Mouse (Mus musculus) skeletal muscle tissue, adult 2 months (tissue): Measurements from ENCODE around the gene Tspan31.

Experiments used
- DNase-seq: peaks from one replicate; pipeline ENCODE4 v3.0.0-alpha.2; 2012; ENCODE audit warnings: low read depth, low spot score

Tspan31 gene

DNA sequence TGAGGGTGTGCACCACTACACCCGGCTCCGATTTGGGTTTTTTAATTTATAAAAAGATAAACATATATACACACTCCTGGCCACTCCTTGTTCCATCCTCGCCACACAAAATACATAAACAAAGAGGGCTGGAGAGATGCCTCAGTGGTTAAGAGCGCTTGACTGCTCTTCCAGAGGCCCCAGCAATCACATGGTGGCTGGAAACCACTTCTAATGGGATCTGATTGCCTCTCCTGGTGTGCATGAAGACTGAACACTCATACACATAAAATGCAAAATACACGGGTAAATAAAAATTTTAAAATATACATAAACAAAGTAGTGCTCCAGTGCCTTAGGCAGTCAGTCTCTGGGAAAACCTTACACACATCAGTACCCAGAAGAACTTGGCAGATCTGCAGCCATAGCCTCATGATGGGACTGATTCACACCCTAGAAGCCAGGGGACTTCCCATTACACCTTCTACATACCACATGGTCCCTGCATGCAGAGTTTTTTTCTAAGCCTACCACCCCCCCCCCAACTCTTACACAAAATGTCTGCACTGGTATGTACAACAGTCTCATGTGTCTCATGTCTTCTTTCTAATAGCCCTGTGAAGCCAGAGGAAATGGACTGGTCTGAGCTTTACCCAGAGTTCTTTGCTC is 27.5 kb downstream of the Tspan31 start:
- no peak for DNase-seq

DNA sequence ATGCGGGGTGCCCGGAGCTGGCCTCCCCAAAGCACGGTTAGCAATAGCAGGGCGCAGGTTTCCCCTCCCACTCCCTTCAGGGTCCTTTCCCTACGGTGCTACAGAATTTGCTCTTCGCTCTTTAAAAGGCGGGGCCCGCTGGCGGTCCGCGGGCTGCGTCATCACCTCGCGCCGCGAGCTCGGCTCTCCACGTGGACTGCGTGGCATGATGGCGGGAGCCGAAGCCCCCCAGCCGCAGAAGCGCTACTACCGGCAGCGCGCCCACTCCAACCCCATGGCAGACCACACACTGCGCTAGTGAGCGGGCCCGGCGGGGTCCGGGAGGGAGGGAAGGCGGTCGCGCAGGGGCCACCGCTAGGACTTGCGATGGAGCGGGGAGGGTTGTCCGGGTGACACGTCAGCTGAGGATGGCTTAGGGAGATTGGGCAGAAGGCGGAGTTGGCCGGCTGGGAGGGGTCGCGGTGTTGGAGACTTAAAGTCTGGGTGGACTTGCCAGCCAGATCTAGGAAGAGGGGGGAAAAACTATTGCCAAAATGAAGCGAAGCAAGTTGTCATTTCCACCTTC is 28.2 kb downstream of the Tspan31 start:
- peak; percentile 81 for DNase-seq

DNA sequence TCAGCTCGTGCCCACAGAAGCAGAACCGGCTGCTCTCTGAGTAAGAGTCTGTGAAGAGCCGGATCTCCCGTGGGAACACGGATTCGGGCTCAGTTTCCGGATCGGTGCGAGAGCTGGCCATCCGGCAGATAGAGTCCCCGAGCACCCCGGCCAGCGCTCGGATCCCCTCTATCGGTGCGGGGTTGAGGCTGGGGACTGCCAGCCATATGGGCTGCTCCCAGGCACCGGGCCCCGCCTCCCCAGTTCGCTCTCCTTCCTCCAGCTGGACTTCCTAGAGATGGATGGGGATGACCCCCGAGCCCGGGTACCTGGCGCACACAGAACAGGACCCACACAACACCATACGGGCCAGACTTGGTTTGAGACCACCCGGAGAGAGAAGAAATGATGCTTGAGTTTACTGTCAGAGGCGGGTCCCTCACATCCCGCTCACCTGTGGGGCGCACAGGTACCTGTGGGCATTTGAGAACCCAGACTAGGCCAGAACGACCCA is 28.7 kb downstream of the Tspan31 start, which contains the start of the genes Mettl1 and Eef1akmt3:
Mettl1 (plus strand) TSS at position 141 of the 493 bp plus-strand sequence.
Eef1akmt3 (minus strand) TSS at position 240 of the 493 bp plus-strand sequence.
- DNase-seq: no peak

DNA sequence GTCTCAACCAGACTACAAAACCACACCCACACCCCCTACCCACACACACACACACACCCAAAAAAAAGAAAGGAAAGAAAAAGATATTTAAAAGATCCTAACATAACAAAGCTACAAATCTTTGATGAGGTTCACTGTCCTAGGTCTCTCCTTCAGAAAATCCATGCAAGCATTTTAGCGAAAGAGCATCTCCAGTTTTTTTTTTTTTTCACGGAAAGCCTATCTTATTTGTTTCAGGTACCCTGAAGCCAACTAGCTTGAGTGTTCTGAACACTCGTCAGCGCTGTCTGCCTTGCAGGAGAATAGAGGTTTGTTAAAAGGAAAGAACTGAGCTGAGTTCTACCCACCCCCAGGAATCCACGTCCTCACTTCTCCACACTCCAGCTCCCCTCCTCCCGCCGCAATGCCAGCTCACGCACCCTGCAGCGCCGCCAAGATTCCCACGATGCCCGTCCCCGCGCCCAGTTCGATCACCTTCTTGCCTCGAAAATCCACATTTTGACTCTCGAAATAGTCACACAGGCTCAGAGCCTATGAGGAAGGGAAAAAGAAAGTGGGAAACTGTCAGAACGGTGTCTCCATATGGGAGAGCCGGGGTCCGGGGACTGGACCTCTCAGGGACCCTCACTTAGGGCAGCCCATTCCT is 29.4 kb downstream of the Tspan31 start:
- no peak for DNase-seq

DNA sequence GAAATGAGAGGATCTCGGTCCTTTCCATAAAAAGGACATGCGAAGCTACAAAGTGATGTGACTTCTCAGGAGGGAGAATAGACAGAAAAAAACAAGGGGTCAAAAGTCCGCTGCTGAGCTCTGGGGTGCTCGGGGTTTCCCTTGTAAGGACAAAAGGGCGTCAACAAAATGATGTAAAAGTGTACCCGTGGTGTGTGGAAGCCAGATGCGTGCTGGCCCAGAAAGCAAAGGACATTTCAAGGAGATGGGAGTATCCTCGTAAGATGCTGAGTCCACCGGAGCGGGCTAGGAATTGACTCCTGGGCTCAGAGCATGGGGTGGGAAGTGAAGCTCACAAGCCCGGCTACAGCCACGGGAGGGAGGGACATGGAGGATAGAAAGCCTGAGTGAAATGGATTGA is 32.4 kb downstream of the Tspan31 start:
- no peak for DNase-seq

DNA sequence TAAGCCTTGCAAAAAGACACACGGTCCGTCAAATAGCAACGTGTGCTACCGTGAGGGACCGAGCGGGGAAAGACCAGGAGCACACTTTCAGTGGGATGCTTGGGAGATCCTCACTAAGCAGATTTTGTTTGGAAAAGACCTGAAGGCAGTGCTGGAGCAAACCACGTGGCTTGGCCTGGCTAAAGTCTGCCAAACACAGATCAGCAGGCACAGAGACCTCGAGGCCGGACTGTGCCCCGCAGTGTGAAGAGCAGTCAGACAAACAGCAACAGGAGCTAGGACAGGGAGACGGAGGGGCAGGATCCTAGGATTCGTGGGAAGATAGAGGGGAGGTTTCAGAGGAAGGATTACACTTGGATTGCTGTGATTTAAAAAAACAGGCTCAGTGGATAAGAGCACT is 33.8 kb downstream of the Tspan31 start:
- DNase-seq: no peak

DNA sequence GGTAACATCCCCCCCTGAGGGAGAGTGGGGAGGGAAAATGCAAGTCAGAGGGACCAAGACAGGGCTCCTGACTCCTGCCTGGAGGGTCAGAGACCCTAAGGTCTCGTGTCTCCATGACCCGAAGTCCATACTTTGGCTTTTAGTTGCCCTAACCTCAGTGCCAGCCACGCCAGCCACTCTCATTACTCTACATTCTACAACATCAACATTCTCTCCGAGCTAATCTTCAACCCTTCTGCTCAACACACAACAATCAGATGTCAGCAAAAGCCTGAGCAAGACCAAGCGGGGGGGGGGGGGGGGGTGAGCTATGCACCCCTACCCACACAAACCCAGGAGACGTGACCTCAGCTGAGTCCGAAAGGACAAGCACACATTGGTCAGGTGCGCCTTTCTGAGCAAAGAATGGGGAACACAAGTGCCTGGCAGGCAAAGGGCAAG is 36.7 kb downstream of the Tspan31 start:
- DNase-seq: no peak

DNA sequence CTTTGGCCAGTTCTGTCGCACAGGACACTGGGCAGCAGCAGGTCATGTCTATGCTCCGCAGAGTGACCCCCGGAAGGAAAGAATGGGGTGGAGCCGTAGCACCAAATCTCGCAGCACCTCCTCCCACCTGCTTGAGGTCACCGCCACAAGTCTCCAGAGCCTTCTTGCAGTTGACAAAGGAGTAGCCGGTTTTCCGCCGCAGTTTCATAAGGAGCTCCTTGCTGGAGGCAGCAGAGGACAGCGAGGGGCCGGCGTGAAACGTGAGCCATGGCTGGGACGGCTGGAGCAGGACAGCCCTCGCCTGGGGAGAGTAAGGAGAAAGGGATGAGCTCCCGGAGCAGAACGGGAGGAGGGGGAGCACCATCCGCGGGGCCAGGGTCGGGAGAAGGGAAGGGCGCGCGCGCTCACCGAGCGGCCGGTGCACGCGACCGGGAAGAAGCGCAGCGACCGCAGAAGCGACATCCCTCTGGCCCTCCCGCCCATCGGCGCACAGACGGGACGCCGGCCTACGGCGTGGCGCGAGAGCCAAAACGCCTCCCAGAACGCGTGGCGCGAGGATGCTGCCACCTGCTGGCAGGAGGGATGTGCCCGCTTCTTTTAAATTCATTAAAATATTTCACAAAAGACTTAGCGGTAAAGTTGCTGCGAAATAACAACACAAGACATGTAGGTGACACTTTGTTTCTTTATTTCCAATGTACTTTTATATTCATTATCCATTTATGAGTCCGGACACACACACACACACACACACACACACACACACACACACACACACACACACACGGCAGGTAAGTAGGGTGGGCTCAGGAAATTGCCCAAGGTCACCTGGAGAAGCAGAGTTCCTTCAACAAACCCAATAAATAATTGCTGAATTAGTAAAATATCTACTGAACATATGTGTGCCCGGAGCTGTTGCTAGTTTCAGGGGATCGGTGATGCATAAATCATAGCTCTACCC is 39.4 kb downstream of the Tspan31 start, which contains the start of gene Tsfm:
Tsfm (minus strand) TSS at position 505 of the 961 bp plus-strand sequence.
- DNase-seq: peak; percentile 84

DNA sequence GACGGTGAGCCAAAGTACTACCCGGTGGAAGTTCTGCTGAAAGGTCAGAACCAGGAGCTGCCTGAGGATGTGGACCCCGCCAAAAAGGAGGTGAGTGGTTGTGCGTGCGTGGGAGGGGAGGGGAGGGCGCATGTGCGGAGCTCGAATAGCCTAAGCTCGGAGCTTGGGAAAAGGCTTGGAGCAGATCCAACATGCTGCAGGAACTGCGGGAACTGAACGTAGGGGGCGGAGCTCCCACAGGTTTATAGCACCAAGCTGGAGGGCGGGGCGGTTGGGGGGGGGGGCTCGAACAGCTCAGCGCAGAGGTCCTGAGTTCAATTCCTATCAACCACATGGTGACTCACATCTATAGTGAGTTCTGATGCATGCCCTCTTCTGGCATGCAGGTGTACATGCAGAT is 51.6 kb downstream of the Tspan31 start:
- DNase-seq: no peak
